Mouse (Mus musculus): Measurements from ENCODE around the gene Hlcs.

- TF ChIP-seq CTCF (IDR thresholded peaks at IDR 0.05; ENCODE audit: low read depth, low read length): no peak
- TF ChIP-seq POLR2A (IDR thresholded peaks at IDR 0.05; ENCODE audit: borderline replicate concordance, low read depth, low read length): no peak
These were observed 76.3 kb downstream of the Hlcs start for GRCm38 (mm10) chr16:94237130-94237484.

All from bone marrow macrophage, adult 2 months (primary cell).